Mouse (Mus musculus) CH12F3 (cell line): ENCODE measurements around the gene Ttll2.
"Not testable (repeated sequence)": the region's sequence is repeated elsewhere in the genome, so short reads cannot be mapped to it uniquely, and the experiment has no call there.

Experiments
- in situ Hi-C: fragments of 300-500 bp; cut with MboI; formaldehyde crosslinking; loops from 2 replicates; pipeline ENCODE4 v1.14.3; 2020; ENCODE audit warnings: low sequenced_read_pairs

Ttll2 gene

GRCm38 (mm10) chr17:7352596-7352995, at the start of gene Ttll2:
Ttll2 (minus strand) TSS chr17:7352696.
- in situ Hi-C loops, result not testable (repeated sequence)

GRCm38 (mm10) chr17:7399770-7400169, 47.3 kb upstream of the Ttll2 start:
- in situ Hi-C loops, result not testable (repeated sequence)

GRCm38 (mm10) chr17:7398198-7398847, 45.8 kb upstream of the Ttll2 start:
- in situ Hi-C loops, result not testable (repeated sequence)

GRCm38 (mm10) chr17:7397079-7397478, 44.6 kb upstream of the Ttll2 start:
- in situ Hi-C loops, result not testable (repeated sequence)

GRCm38 (mm10) chr17:7396288-7396687, 43.8 kb upstream of the Ttll2 start:
- in situ Hi-C loops, result not testable (repeated sequence)

GRCm38 (mm10) chr17:7395671-7396070, 43.2 kb upstream of the Ttll2 start:
- in situ Hi-C loops, result not testable (repeated sequence)

- in situ Hi-C loops, result not testable (repeated sequence)
These were observed 42.6 kb upstream of the Ttll2 start for GRCm38 (mm10) chr17:7395116-7395515.

GRCm38 (mm10) chr17:7389898-7390297, 37.4 kb upstream of the Ttll2 start:
- in situ Hi-C loops, result not testable (repeated sequence)

- in situ Hi-C loops, result not testable (repeated sequence)
These were observed 36.5 kb upstream of the Ttll2 start for GRCm38 (mm10) chr17:7388958-7389356.

GRCm38 (mm10) chr17:7388341-7388957, 36.0 kb upstream of the Ttll2 start:
- in situ Hi-C loops, result not testable (repeated sequence)

- in situ Hi-C loops, result not testable (repeated sequence)
These were observed 33.5 kb upstream of the Ttll2 start for GRCm38 (mm10) chr17:7386016-7386415.

GRCm38 (mm10) chr17:7385364-7385763, 32.9 kb upstream of the Ttll2 start, which contains the start of gene Unc93a2:
Unc93a2 (minus strand) TSS chr17:7385464.
- in situ Hi-C loops, result not testable (repeated sequence)

GRCm38 (mm10) chr17:7383167-7384143, 31.0 kb upstream of the Ttll2 start:
- in situ Hi-C loops, result not testable (repeated sequence)

- in situ Hi-C loops, result not testable (repeated sequence)
These were observed 30.2 kb upstream of the Ttll2 start for GRCm38 (mm10) chr17:7382711-7383110.

- in situ Hi-C loops, result not testable (repeated sequence)
These were observed 25.4 kb upstream of the Ttll2 start for GRCm38 (mm10) chr17:7377907-7378306.

- in situ Hi-C loops, result not testable (repeated sequence)
These were observed 24.6 kb upstream of the Ttll2 start for GRCm38 (mm10) chr17:7376951-7377700.

GRCm38 (mm10) chr17:7371879-7372278, 19.4 kb upstream of the Ttll2 start, which contains the start of gene Gm49630:
Gm49630 (minus strand) TSS chr17:7371979.
- in situ Hi-C loops, result not testable (repeated sequence)

- in situ Hi-C loops, result not testable (repeated sequence)
These were observed 16.9 kb upstream of the Ttll2 start for GRCm38 (mm10) chr17:7369401-7369800.

- in situ Hi-C loops, result not testable (repeated sequence)
These were observed 14.3 kb upstream of the Ttll2 start for GRCm38 (mm10) chr17:7366676-7367374.

GRCm38 (mm10) chr17:7366265-7366664, 13.8 kb upstream of the Ttll2 start:
- in situ Hi-C loops, result not testable (repeated sequence)
